Mouse (Mus musculus): ENCODE measurements around the gene Nol3.

Gene Nol3

GRCm38 (mm10) chr8:105263244-105263912, 12.6 kb upstream of the Nol3 start:
- no peak for DNase-seq

GRCm38 (mm10) chr8:105264024-105264982, 11.6 kb upstream of the Nol3 start, which contains the start of the genes Tradd and Fbxl8:
Tradd (minus strand) TSS chr8:105264609.
Fbxl8 (plus strand) TSS chr8:105264648.
- peak; percentile 79 for DNase-seq

DNA sequence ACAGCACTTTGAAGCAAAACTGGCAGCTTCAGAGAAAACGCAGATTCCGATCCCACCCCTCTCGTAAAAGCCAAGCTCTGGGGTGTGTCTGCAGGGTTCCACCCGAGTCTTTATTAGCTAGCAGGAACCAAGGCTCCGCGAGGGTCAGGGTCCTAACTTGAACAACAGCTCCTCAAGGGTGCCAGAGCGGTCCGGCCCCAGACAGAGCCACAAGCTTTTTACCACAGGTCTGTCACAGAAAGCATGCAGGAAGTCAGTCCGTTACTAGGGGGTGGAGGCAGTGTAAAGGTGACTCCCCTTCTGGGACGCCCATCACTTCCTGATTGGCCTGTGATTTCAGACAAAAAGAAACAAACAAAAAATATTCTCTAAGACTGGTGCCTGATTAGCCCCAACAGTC, 10.8 kb upstream of the Nol3 start:
- peak; percentile 56 for DNase-seq

DNA sequence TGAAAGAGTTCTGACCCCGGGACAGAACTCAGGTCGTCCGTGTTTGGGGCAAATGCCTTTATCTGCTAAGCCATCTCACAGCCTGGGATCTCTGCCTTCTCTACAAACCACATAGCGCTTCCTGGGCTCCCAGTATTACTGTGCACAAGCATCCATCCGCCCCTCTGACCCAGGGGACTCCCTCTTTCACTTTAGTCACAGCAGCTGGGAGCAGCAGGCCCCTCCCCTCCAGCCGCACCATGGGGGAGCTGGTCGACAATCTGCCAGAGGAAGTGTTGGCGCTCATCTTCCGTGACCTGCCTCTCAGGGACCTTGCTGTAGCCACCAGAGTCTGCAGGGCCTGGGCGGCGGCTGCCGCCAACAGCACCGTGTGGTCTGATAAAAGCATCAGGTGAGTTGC, 9.2 kb upstream of the Nol3 start:
- no peak for DNase-seq

- DNase-seq: no peak
These were observed 7.4 kb upstream of the Nol3 start for GRCm38 (mm10) chr8:105268342-105269074.

DNA sequence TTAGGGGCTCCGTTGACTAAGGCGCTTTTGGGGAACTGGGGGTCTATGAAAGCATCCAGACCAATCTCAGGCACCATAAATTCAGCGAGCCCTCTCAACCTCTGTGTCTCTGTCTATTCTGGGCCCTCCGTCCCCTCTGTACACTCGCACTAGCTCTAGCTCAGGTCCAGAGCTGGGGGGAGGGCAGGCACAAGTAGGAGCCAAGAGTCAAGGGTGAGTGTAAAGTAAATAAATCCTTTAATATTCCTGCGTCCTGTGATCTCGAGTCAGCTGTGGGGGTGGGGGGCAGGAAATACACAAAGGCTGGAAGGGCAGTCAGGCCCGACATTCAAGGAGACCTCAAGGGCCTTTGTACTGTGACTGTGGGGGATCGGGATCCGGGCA, 6.9 kb upstream of the Nol3 start:
- DNase-seq: no peak

DNA sequence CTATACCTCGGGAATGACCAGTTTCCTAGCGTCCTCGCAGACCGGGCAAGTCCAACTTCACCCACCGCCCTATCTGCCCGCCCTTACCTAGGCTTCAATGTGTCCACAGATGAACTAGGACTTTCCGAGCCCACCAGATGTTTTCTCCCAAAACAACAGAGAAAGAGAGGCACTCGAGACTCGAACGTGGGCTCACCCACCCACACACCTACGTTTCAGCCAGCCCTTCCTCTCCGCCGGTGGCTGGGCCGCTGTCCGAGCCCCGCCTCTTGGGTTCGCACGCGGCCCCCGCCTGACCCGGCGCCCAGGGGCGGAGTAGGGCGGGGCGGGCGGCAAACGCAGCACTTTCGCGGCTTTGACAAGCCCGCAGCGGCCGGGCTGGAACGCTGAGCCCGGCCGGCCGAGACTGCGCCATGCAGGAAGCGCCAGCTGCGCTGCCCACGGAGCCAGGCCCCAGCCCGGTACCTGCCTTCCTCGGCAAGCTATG, 6.4 kb upstream of the Nol3 start, which contains the start of gene Hsf4:
Gene Hsf4 (plus strand): TSS at position 341 of the 487 bp plus-strand sequence.
- DNase-seq: peak; percentile 72

DNA sequence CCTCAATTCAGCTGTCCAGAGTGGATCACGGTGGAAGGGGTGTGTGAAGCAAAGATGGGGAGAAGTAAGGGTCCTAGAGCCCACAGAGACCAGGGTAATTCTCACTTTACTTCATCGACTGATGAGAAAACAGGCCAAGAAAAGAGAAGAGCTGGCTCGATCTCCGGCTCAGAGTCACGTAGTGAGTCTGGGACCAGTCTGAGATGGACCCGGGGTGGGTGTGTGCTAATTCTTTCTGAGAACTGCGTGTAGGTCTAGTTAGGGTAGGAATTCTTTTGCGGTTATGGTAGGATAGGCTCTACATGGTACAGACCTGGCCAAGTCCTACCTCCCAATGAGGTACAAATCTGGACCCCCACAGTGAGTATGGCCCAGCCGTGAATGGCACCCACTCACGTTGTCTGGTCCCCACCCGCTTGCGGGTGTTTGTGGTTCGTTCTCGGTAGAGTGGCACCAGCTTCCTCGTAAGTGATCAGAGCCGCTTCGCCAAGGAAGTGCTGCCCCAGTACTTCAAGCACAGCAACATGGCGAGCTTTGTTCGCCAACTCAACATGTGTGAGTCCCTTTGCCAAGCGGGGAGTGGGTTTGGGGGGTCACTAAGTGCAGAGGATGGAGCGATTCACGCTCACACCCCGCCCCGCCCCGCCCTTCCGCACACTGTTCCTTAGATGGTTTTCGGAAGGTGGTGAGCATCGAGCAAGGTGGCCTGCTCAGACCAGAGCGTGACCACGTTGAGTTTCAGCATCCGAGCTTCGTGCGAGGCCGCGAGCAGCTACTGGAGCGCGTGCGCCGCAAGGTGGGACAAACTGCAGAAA, 5.6 kb upstream of the Nol3 start:
- DNase-seq: no peak

DNA sequence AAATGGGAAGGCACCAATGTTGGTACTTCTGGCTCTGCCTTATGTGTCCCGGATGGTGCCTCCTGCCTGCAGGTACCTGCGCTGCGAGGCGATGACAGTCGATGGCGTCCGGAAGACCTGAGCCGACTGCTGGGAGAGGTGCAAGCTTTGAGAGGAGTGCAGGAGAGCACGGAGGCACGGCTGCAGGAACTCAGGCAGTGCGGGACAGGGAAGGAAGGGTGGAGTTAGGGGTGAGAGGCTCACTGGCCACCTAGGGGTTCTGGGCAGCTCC, 5.1 kb upstream of the Nol3 start:
- no peak for DNase-seq

DNA sequence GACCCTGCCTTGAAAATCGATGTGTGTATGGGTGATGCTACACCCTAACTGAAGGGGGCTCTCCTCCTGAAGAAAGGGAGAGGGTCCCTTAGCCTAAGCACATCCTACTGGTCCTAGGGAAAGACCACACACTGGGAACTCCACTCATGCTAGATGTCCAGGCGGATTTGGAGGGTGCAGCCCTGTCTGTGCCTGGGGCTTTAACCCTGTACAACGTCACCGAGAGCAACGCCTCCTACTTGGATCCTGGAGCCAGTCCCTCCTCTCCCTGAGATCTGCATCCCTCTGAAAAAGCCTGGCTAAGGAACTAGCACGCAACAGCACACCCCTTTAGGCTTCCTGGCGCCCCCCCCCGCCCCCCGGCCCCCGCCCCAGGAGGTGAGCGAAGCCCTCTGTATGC, 553 bp upstream of the Nol3 start:
- no peak for DNase-seq

DNA sequence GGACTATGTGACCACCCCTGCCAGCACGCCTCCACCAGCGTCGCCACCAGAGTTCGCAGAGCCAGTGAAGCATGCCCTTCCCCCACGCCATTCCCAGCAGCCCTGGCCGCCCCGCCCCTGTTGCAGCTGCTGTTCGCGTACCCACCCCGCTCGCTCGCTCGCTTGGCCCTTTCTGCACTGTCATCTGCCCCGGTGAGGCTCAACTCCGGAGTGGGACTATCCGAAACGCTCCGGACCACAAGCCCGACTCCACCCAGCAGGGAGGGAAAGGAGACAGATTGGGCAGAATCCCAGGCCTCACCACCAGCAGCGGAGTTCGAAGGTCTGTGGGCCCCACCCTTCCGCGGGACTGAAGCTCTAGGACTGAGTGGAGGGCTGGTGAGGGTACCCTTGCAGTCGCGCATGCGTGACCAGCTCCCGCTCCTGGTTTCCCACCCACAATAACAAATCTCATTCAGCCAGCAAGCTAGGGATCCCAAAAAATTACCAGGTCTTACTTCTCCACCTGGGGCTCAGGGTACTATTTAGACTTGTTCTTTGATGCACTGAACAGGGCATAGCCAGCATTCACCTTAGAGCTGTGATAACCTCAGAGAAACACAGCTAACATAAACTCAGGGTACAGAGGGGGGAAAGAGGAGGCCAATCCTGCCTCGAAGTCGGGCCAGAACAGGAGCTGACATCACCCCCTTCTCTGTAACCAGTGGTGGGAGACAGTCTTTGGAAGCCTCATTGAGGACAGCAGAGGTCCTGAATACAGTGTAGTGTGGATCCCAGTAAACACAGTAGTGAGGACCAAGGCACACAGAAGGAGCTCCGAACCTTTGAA, 566 bp downstream of the Nol3 start:
- no peak for DNase-seq

- DNase-seq: peak; percentile 93
These were observed 3.0 kb downstream of the Nol3 start for GRCm38 (mm10) chr8:105278911-105279334.

DNA sequence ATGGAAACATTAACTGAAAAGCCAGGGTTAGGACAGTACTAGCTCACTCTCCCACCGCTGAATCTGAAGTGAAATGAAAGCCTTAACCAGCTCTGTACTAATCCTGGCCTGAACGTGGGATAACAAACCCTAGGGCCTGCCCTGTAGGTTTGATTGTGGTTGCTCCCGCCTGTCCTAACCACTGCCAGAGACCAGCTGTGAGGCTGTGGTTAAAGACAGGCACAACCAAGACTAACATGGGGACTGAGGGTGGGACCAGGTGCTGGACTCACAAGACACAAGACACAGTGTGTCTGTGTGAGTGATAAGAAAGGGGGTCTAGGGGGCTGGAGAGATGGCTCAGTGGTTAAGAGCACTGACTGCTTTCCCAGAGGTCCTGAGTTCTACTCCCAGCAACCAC, 4.6 kb downstream of the Nol3 start:
- no peak for DNase-seq

DNA sequence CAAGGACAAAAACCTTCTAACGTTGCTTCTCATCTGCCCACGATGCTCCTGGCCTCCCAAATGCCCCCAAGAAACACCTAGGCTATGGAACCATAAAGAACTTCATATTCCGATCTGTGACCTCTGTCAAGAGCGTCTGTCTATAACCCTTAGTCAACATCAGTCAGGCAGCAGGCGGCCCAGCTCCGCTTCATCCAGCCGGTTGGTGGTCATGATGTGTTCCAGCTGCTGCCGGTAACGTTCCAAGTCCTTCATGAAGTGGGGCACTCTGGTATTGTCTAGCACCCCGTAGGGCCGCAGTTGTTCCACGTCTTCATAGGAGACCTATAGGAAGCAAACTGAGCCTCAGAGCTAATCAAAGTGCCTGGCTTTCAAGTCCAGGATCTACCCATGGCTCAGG, 5.9 kb downstream of the Nol3 start:
- no peak for DNase-seq

DNA sequence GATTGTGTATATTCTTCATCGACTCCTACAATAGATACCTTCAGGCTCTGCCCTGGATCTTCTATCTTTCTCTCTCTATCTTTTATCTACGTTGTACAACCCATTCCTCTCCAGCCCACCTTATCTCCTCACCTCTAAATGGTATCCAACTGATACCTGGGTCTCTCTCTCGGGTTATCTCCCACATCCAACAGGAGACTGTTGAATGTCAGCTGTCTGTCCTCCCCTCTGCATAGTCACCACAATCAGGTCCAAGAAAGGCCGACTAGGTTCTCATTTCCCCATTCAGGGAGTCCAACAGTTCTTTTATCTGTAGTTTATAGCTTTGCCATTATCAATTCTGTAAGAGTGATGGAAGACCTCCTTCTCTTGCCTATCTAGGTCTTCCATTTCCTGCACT, 6.3 kb downstream of the Nol3 start:
- DNase-seq: no peak

DNA sequence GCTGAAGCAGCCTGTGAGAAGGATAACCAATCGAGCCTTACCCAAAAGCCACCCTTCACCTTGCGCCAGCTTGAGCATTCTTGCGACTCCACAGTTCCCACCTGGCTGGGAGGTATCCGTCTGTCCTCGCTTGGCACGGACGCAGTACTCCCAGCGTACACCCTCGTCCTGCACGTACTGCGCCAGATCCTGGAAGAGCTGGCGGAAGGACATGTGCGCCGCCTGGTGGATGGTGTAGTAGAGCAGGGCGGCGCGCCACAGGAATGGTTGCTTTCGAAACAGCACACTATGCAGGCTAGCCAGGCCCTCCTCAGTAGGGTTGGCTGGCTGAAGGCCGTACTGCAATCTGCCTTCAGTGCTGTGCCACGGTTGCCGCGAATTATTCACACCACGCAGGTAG, 7.1 kb downstream of the Nol3 start:
- no peak for DNase-seq

- no peak for DNase-seq
These were observed 9.6 kb downstream of the Nol3 start for GRCm38 (mm10) chr8:105285514-105285913.

DNA sequence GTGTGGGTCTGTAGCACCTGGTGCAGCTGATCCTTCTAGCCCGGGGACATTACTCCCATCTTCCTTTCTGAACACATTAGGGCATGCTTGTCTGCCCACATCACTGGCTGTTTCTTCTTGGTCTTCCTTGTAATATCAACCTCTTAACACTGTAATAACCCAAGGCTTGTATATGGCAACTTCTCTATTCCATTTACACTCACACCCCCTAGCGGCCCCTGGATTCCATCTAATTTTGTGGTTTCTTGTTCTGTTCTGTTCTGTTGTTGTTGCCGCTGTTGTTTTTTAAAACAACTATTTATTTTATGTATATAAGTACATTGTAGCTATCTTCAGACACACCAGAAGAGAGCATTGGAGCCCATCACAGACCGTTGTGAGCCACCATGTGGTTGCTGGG, 11.0 kb downstream of the Nol3 start:
- DNase-seq: no peak

- no peak for DNase-seq
These were observed 12.3 kb downstream of the Nol3 start for GRCm38 (mm10) chr8:105288231-105288630.

- DNase-seq: peak; percentile 91
These were observed 13.2 kb downstream of the Nol3 start for GRCm38 (mm10) chr8:105288958-105289732.
